Mouse (Mus musculus): ENCODE measurements at regions not wholly inside any gene's neighbourhood (a gene's known extent, or its start where the extent isn't known, plus 50 kb on each side); places are given as distances from the start of the nearest gene placed in this dataset.

DNA sequence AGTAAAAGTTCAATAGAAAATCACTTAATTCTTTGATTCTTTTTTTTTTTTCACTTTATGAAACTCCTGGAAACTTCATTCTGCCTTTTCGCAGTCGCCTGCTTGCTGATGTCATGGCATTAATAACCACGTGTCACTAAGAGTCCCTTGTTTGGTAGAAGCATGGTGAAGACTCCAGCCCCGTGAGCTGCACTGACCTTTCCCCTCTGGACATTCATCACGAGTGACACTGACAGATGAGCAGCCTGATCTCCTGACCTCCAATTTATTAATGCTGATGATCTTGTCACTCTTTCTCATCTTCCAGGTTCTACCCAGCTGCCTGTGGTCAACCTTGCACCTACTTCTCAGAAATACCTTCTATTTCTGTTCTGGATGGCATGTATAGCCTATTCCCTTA, 867.1 kb upstream of the Slit2 start:
- WGBS = 48% methylated on average over 5 of the region's 5 CpGs
- no peak for ATAC-seq (ENCODE audit: insufficient number of reproducible peaks, insufficient read depth, low FRiP score, low TSS enrichment, low read depth)
- no peak overlapping the region for H3K4me2 ChIP-seq

DNA sequence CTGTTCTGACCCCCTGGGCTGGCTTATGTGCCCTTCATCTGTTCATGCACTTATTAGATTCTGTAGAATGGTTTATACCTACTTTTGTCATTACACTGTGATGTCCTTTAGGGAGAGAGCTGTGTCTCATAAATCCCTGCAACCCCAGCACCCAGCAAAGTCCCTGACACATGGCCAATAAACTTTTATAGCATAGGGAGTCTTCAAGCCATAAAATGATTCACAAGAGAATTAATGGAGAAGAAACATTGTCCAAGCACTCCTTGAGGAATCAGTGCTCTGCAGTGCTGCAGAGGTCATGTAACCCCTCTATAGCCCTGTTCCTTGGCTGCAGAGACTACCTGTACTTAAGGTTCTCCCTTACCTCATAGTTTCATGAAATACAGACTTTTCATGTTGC, 887.2 kb upstream of the Slit2 start:
- no peak for ATAC-seq (ENCODE audit: insufficient number of reproducible peaks, insufficient read depth, low FRiP score, low TSS enrichment, low read depth)
- H3K4me3 ChIP-seq = no peak overlapping the region

More for the DNA sequence above, 867.1 kb upstream of the Slit2 start:
- H3K4me3 ChIP-seq = no peak overlapping the region
- H3K9me3 ChIP-seq = no peaks in the 10 kb centered on the region
- H3K36me3 ChIP-seq = no peaks in the 10 kb centered on the region
- H3K27ac ChIP-seq = no peak overlapping the region
- no peak overlapping the region for H3K9ac ChIP-seq
- H3K4me1 ChIP-seq = no peaks in the 10 kb centered on the region
- H3K27me3 ChIP-seq = no peaks in the 10 kb centered on the region

DNA sequence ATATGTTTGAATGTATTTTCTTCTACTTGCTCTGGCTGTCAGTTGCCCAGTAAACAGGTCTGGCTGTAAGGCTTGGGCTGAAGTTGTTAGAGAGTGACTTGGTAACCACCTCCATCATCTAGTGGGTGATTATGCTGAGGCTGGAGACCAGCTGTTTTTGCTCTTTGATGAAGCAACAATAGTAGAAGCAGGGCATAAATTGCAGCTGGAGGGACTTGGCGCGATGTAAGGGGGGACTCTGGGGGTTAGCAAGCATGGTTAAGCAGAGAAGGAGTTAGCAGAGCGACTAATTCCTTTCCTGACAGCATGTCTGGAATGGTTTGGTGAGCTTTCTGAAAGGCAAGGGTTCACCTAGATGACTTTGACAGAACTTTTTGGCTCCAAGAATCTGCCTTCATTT, 930.0 kb upstream of the Slit2 start:
- Histone ChIP-seq H3K36me3 (no peaks in the 10 kb centered on the region), H3K27me3 (no peaks in the 10 kb centered on the region), H3K4me2 (no peak overlapping the region), H3K27ac (no peak overlapping the region; the same call in 1 of the 2 replicates), H3K9me3 (no peaks in the 10 kb centered on the region), H3K9ac (no peak overlapping the region), H3K4me3 (no peak overlapping the region), H3K4me1 (peaks cover 10% of the 10 kb centered on the region; the same call in 1 of the 2 replicates)
- 30% methylated on average over 3 of the region's 3 CpGs for WGBS
- no peak for ATAC-seq (ENCODE audit: insufficient number of reproducible peaks, insufficient read depth, low FRiP score, low TSS enrichment, low read depth)

More for the DNA sequence above, 887.2 kb upstream of the Slit2 start:
- Histone ChIP-seq H3K27ac (no peak overlapping the region), H3K9me3 (no peaks in the 10 kb centered on the region), H3K4me1 (no peaks in the 10 kb centered on the region), H3K4me2 (no peak overlapping the region), H3K36me3 (no peaks in the 10 kb centered on the region), H3K27me3 (no peaks in the 10 kb centered on the region), H3K9ac (no peak overlapping the region)

DNA sequence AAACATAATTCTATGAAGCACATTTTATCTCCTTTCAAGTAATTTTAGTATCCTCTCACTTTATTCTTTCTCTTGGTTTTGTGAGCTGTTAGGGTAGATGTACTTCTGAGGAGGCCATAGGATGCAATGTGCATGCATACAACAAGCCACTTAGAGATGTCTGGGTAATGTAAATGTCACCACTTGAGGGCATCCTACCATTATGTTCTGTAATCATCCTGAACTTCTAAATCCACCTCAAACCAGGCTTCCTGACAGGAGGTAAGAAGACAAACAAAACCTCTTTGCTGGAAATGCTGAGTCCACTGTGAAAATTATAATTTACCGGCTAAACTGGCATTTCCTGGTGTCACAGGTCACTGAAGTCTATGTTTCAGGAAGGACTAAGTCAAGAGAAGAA, 946.2 kb upstream of the Slit2 start:
- Histone ChIP-seq H3K4me3 (no peak overlapping the region), H3K9ac (no peak overlapping the region), H3K4me1 (no peaks in the 10 kb centered on the region), H3K9me3 (no peaks in the 10 kb centered on the region), H3K27ac (no peak overlapping the region), H3K4me2 (no peak overlapping the region), H3K27me3 (no peaks in the 10 kb centered on the region), H3K36me3 (no peaks in the 10 kb centered on the region)
- WGBS = 20% methylated on average over 1 of the region's 1 CpGs
- ATAC-seq (ENCODE audit: insufficient number of reproducible peaks, insufficient read depth, low FRiP score, low TSS enrichment, low read depth) = no peak

DNA sequence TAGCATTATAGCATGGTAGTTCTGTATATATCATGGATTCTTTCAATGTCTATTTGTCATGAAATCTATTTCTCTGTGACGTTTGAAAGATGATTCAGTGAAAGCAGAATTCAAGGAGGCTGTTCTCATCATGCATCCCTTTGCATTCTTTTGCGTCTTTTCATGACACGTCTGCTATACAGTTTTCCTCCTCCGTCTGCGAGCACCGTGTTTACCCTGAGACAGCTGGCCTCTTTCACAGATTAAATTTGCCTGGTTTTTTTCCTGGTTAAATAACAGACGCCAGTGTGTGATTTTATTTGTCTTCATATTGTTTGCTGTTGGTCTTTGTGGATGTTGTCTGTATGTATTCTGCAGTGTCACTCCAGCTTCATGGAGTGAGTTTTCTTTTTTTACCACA, 948.9 kb upstream of the Slit2 start:
- no peaks in the 10 kb centered on the region for H3K9me3 ChIP-seq
- no peak overlapping the region for H3K27ac ChIP-seq
- no peak overlapping the region for H3K9ac ChIP-seq
- no peak for ATAC-seq (ENCODE audit: insufficient number of reproducible peaks, insufficient read depth, low FRiP score, low TSS enrichment, low read depth)
- H3K4me3 ChIP-seq = no peak overlapping the region
- no peaks in the 10 kb centered on the region for H3K36me3 ChIP-seq
- no peaks in the 10 kb centered on the region for H3K4me1 ChIP-seq
- 61% methylated on average over 7 of the region's 7 CpGs for WGBS
- no peaks in the 10 kb centered on the region for H3K27me3 ChIP-seq
- H3K4me2 ChIP-seq = no peak overlapping the region

DNA sequence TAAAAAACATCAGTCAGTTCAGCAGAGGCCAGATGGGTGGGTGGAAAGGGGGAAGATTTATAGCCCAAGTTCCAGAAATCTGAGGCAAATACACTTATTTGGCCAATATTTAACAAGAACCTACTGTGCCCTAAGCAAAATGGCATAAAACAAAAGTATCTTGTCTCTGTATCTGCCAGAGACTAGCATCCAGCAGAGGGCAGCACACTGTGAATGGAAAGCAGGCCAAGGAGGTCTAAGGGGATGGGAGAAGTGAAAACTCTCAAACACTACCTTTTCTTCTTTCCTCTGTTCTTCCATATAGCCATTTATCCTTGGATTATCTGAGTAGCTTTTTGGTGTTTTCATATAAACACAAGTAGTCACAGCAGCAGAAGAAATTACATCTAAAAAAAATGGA, 968.6 kb upstream of the Slit2 start:
- no peak overlapping the region for H3K27ac ChIP-seq
- no peaks in the 10 kb centered on the region for H3K4me1 ChIP-seq
- no peaks in the 10 kb centered on the region for H3K27me3 ChIP-seq
- no peak overlapping the region for H3K4me2 ChIP-seq
- no peaks in the 10 kb centered on the region for H3K36me3 ChIP-seq
- no peak overlapping the region for H3K4me3 ChIP-seq
- H3K9ac ChIP-seq = no peak overlapping the region
- H3K9me3 ChIP-seq = no peaks in the 10 kb centered on the region
- ATAC-seq (ENCODE audit: insufficient number of reproducible peaks, insufficient read depth, low FRiP score, low TSS enrichment, low read depth) = no peak

DNA sequence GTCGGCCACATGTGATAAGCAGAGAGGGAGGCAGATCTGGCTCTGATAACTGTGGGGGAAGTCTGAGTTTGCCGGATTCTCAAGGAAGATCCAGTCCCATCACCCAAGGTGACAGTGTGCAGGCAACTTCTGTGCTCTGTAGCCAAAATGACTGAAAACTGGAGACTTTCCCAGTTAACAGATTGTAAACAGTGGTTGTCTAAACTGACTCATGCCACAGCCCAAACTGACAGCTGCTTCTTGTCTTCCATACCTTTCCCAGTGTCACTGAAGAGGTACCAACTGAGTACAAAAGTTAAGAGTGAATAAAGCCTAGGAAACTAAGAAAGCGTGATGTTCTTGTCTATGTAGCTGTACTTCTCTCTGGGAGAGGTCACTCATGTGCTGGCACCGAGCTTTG, 990.4 kb upstream of the Slit2 start:
- WGBS = 76% methylated on average over 4 of the region's 4 CpGs
- ATAC-seq (ENCODE audit: insufficient number of reproducible peaks, insufficient read depth, low FRiP score, low TSS enrichment, low read depth) = no peak
- H3K36me3 ChIP-seq = no peaks in the 10 kb centered on the region
- H3K4me2 ChIP-seq = no peak overlapping the region
- no peaks in the 10 kb centered on the region for H3K4me1 ChIP-seq
- no peak overlapping the region for H3K9ac ChIP-seq
- no peaks in the 10 kb centered on the region for H3K9me3 ChIP-seq
- H3K4me3 ChIP-seq = no peak overlapping the region
- no peaks in the 10 kb centered on the region for H3K27me3 ChIP-seq
- H3K27ac ChIP-seq = no peak overlapping the region

DNA sequence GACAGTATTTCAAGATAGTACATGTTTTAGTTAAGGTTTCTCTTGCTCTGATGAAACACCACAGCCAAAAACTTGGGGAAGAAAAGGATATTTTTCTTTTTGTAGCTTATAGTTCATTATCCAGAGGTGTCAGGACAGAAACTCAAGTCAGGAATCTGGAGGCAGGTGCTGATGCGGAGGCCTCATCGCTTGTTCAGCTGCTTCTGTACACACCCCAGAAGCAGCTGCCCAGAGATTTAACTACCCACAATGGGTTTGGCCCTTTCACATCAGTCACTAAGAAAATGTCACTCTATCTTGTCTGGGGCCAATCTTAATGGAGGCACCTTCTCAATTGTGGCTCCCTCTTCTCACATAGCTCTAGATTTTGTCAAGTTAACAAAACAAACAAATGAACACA, 996.4 kb upstream of the Slit2 start:
- no peak overlapping the region for H3K4me2 ChIP-seq
- H3K9me3 ChIP-seq = no peaks in the 10 kb centered on the region
- H3K4me1 ChIP-seq = no peaks in the 10 kb centered on the region
- no peak for ATAC-seq (ENCODE audit: insufficient number of reproducible peaks, insufficient read depth, low FRiP score, low TSS enrichment, low read depth)
- no peak overlapping the region for H3K9ac ChIP-seq
- H3K27ac ChIP-seq = no peak overlapping the region
- no peaks in the 10 kb centered on the region for H3K36me3 ChIP-seq
- H3K27me3 ChIP-seq = no peaks in the 10 kb centered on the region
- 82% methylated on average over 2 of the region's 2 CpGs for WGBS
- no peak overlapping the region for H3K4me3 ChIP-seq

DNA sequence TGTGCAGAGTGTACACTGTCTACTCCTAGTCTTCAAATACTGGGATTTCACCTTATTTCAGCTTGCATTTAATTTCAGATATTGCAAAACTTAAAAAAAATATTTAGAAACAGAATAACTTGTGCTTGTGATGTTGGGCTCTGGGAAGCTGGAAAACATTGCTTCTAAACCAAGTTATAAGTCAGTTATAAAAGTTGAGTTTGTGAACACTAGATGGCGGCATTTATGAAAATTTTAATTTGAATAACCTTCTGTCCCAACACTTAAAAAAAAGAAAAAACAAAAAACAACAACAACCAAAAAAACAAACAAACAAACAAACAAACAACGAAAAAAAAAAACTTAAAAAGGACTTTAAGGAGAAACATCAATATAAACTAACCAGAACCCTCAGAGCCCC, 1002.6 kb upstream of the Slit2 start:
- H3K36me3 ChIP-seq = no peaks in the 10 kb centered on the region
- no peak overlapping the region for H3K4me3 ChIP-seq
- H3K4me2 ChIP-seq = no peak overlapping the region
- WGBS = 73% methylated on average over 2 of the region's 2 CpGs
- no peaks in the 10 kb centered on the region for H3K4me1 ChIP-seq
- H3K27ac ChIP-seq = no peak overlapping the region
- H3K9ac ChIP-seq = no peak overlapping the region
- ATAC-seq (ENCODE audit: insufficient number of reproducible peaks, insufficient read depth, low FRiP score, low TSS enrichment, low read depth) = no peak
- no peaks in the 10 kb centered on the region for H3K27me3 ChIP-seq
- no peaks in the 10 kb centered on the region for H3K9me3 ChIP-seq

DNA sequence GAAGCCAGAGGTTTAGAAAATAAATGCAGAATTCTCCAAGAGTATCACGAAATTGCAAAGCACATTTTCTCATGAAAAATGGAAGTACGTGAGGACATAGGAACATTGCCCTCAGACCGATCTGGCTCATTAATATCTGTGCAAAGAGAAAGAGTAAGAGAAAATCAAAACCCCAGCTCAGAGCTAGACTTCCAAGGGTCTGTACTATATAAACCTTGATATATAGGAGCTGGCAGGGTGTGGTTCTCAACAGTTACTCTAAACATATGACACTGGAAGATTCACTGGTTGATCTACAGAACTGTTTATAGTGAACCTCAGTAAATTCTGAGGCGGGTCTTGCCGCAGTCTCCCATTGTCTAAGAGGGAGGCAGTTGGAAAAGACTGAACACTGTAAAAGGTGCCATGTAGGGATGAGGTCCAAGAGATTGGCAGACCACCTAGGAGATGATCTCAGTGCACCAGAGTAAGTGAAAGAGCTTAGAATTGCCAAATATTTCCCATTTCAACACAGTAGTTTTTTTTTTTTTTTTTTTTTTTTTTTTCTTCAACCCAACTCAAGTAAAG, 1014.0 kb upstream of the Slit2 start:
- no peak overlapping the region for H3K4me2 ChIP-seq
- H3K27ac ChIP-seq = no peak overlapping the region
- H3K36me3 ChIP-seq = no peaks in the 10 kb centered on the region
- no peaks in the 10 kb centered on the region for H3K9me3 ChIP-seq
- H3K27me3 ChIP-seq = no peaks in the 10 kb centered on the region
- H3K4me3 ChIP-seq = no peak overlapping the region
- no peak overlapping the region for H3K9ac ChIP-seq
- no peaks in the 10 kb centered on the region for H3K4me1 ChIP-seq
- 93% methylated on average over 5 of the region's 5 CpGs for WGBS
- no peak for ATAC-seq (ENCODE audit: insufficient number of reproducible peaks, insufficient read depth, low FRiP score, low TSS enrichment, low read depth)

DNA sequence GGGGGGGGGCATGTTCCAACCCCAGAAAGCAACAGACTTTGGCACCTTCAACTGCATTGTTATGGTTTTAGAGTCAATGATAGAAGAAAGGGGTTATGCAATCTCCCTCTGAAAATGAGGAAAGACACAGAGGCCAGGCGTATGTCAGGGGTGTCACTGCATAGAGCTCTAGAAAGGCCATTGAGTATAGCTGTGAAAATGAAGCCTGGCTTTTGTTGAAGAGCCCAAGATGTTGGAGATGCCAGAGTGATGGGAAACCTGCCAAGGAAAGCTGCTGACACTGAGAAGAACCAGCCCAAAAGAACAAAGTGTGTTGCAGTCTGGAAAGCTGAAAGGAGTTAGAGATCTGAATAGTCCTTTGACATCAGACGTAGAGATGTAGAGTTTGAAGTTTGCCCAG, 1022.2 kb upstream of the Slit2 start:
- Histone ChIP-seq H3K27ac (no peak overlapping the region), H3K9me3 (no peaks in the 10 kb centered on the region), H3K4me1 (no peaks in the 10 kb centered on the region), H3K27me3 (no peaks in the 10 kb centered on the region), H3K9ac (no peak overlapping the region), H3K4me3 (no peak overlapping the region), H3K36me3 (no peaks in the 10 kb centered on the region), H3K4me2 (no peak overlapping the region)
- WGBS = 69% methylated on average over 2 of the region's 2 CpGs
- ATAC-seq (ENCODE audit: insufficient number of reproducible peaks, insufficient read depth, low FRiP score, low TSS enrichment, low read depth) = no peak

DNA sequence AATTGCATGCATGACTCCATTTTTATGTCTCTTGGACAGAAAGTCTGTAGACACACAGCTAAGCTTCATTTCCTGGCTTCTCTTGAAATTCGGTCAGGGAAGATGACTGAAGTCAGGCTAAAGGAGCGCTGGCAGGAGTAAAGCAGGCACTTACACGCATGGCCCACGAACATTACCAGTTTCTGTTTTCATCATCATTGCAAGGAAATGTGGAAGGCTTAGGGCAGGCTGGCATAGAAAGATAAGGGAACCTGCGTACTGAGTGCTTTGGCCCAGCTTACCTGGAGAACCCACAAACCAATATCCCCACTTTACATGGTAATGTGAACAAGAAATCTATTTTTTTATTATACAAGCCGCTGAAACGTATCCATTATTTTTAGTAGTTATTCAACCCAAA, 1056.6 kb upstream of the Slit2 start:
- no peaks in the 10 kb centered on the region for H3K27me3 ChIP-seq
- no peaks in the 10 kb centered on the region for H3K36me3 ChIP-seq
- no peak overlapping the region for H3K9ac ChIP-seq
- ATAC-seq (ENCODE audit: insufficient number of reproducible peaks, insufficient read depth, low FRiP score, low TSS enrichment, low read depth) = no peak
- H3K9me3 ChIP-seq = no peaks in the 10 kb centered on the region
- no peak overlapping the region for H3K4me3 ChIP-seq
- no peak overlapping the region for H3K27ac ChIP-seq
- WGBS = 80% methylated on average over 7 of the region's 7 CpGs
- no peaks in the 10 kb centered on the region for H3K4me1 ChIP-seq
- no peak overlapping the region for H3K4me2 ChIP-seq

DNA sequence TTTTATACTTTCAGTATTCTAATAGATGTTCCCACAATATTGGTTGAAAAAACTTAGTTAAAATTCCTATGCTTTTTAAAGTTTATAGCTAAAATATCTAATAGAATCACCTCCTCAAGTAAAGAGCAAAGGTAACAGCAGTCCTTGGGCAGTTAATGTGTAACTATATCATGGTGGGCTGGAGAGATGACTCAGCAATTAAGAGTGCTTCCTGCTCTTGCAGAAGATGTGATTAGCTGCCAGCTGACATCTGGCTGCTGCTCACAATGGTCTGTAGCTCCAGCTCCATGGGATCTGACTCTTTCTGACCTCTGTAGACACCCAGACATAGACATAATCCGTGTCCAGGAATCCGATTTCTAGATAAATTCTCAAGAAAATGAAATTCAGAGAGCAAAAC, 1044.5 kb upstream of the Lcorl start:
- WGBS = 74% methylated on average over 2 of the region's 2 CpGs
- H3K27ac ChIP-seq = no peak overlapping the region
- no peaks in the 10 kb centered on the region for H3K27me3 ChIP-seq
- ATAC-seq (ENCODE audit: insufficient number of reproducible peaks, insufficient read depth, low FRiP score, low TSS enrichment, low read depth) = no peak
- H3K4me2 ChIP-seq = no peak overlapping the region
- no peaks in the 10 kb centered on the region for H3K36me3 ChIP-seq
- H3K4me3 ChIP-seq = no peak overlapping the region
- H3K9me3 ChIP-seq = no peaks in the 10 kb centered on the region
- no peak overlapping the region for H3K9ac ChIP-seq
- no peaks in the 10 kb centered on the region for H3K4me1 ChIP-seq
